Mouse (Mus musculus) lung, adult 2 months (tissue): ENCODE results near the gene Prkcd.

Experiments used
- CTCF ChIP-seq: fragments of 200-500 bp; IDR thresholded peaks from 2 replicates; pipeline ENCODE4 v1.5.1; 2011; ENCODE audit warnings: mild to moderate bottlenecking, low read length, control low read depth; ENCODE audit not compliant: insufficient read depth
- POLR2A ChIP-seq: fragments of 200-500 bp; IDR thresholded peaks from 2 replicates; pipeline ENCODE4 v1.6.1; 2011; ENCODE audit warnings: low read depth, mild to moderate bottlenecking, control low read depth, low read length, borderline replicate concordance; ENCODE audit errors: extremely low read depth

GRCm38 (mm10) chr14:30590918-30591317 lies 35.1 kb downstream of the Prkcd start:
- TF ChIP-seq POLR2A (no peak), CTCF (no peak)
